Mouse (Mus musculus) hindbrain, embryonic 11.5 days (tissue): ENCODE results near the gene Zfp790. TPM values are rescaled to one million over a fixed set of nuclear protein-coding genes. Genes with fewer than 3 reads are reported as not detected.
"Not testable (repeated sequence)": the region's sequence is repeated elsewhere in the genome, so short reads cannot be mapped to it uniquely, and the experiment has no call there.

Source experiments
- ATAC-seq: fragments of 200-750 bp; cut with Nextera tagmentation; 2 replicates; pipeline ENCODE4 v1.8.0; 2017; ENCODE audit warnings: mild to moderate bottlenecking, moderate TSS enrichment, moderate library complexity; ENCODE audit not compliant: low FRiP score
- DNase-seq: peaks from one replicate; pipeline ENCODE4 v3.0.0-alpha.2; 2015; ENCODE audit warnings: low spot score
- H3K27ac ChIP-seq: fragments of 300-500 bp; sonication (generic); 2 replicates; pipeline ENCODE4 v1.5.1; 2014; ENCODE audit warnings: mild to moderate bottlenecking, low read depth, low read length
- H3K27me3 ChIP-seq: fragments of 300-500 bp; sonication (generic); 2 replicates; pipeline ENCODE4 v1.6.1; 2014; ENCODE audit warnings: mild to moderate bottlenecking, low read length, moderate library complexity, mixed read lengths; ENCODE audit not compliant: control insufficient read depth, insufficient read depth
- H3K36me3 ChIP-seq: fragments of 300-500 bp; sonication (generic); 2 replicates; pipeline ENCODE4 v1.6.1; 2014; ENCODE audit warnings: mild to moderate bottlenecking, low read length, moderate library complexity, mixed read lengths; ENCODE audit not compliant: control insufficient read depth, insufficient read depth
- H3K4me1 ChIP-seq: fragments of 300-500 bp; sonication (generic); replicated peaks from 2 replicates; pipeline ENCODE4 v1.6.1; 2014; ENCODE audit warnings: low read length, mixed read lengths; ENCODE audit not compliant: control insufficient read depth, insufficient read depth
- H3K4me2 ChIP-seq: fragments of 300-500 bp; sonication (generic); replicated peaks from 2 replicates; pipeline ENCODE4 v1.6.1; 2014; ENCODE audit warnings: mild to moderate bottlenecking, low read depth, low read length
- H3K4me3 ChIP-seq: fragments of 300-500 bp; sonication (generic); 2 replicates; pipeline ENCODE4 v1.5.1; 2014; ENCODE audit warnings: low read depth, low read length
- H3K9ac ChIP-seq: fragments of 300-500 bp; sonication (generic); 2 replicates; pipeline ENCODE4 v1.6.1; 2014; ENCODE audit warnings: low read depth, low read length
- H3K9me3 ChIP-seq: fragments of 300-500 bp; sonication (generic); 2 replicates; pipeline ENCODE4 v1.6.1; 2016; ENCODE audit warnings: low read length; ENCODE audit not compliant: control insufficient read depth
- WGBS: fragments of 180-500 bp; shearing (Covaris S2); extraction: QIAGEN DNeasy Blood & Tissue Kit; methylation state at CpG from one replicate; pipeline ENCODE4 v1.1.7; 2014; 5-methylcytosine and 5-hydroxymethylcytosine counted together
- microRNA counts: library from miRNA; unstranded; fragments of <30 nt; microRNA quantifications from one replicate; lab custom pipeline; 2015
- polyA plus RNA-seq: library from polyadenylated mRNA; unstranded; fragments of >200 nt; fragmentation: Nextera tagmentation; extraction: Ambion mirVana; gene quantifications from 2 replicates; pipeline ENCODE4 v1.2.1, GENCODE M21; 2014

The Zfp790 gene
- polyA plus RNA-seq, 1 experiment from 2014 or later, result 19.7 TPM

DNA sequence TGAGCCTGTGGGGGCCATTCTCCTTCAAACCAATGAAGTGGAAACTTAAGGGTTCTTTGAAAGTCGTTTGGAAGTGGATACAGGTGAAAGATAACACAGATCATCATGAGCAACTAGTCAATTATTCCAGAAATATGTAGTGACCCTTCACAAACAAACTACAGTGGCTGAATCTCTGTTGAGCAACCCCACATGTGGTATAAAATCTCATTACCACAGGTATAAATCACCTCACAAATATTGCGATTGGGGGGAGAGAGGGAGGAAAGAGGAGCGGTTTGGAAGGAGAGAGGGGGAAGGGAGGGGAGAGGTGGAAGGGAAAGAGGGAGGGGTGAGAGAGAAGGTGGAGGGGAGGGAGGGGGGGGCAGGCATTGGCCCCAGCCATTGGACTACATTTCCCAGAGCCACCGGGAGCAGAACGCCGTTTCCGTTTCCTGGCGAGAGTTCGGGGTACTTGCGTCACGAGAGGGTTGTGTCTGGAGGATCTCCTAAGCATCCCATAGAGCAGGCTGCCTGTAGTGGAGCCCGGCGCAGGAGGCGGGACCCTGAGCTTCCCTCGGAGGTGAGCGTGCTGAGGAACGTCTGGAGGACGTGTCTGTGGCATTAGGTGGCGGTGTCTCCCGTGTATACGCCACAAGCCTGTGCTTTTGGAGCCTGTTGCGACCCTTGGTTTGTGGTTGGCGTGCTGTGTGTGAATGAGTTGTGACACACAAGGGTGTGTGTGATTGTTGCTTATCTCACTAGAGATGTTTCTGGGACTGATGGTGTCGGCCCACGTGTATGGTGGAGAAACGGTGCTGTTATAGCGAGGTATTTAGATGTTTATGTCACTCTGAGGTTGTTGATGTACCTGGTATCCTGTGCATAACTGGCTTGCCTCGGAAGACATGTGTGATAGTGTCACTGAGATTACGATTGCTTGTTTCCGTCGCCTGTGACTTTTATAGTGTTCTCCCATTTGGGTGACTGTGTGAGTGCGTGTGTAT lies 43.9 kb downstream of the Zfp790 start, which contains the start of gene Zfp420:
TSS of gene Zfp420 (plus strand) at position 448 of the 986 bp plus-strand sequence.
- Histone ChIP-seq H3K9ac (peak within 1 kb of the TSS; percentile 60), H3K27me3 (no peaks in the 10 kb centered on the region), H3K4me1 (no peaks in the 10 kb centered on the region; the same call in 1 of the 2 replicates), H3K36me3 (no peaks in the 10 kb centered on the region), H3K27ac (0 out of 2 replicates have a peak within 1 kb of the TSS, but pooled peaks have one; percentile 37), H3K4me2 (peak within 1 kb of the TSS; percentile 54), H3K4me3 (peak within 1 kb of the TSS; percentile 50), H3K9me3 (no peaks in the 10 kb centered on the region)
- ATAC-seq (peak; percentile 97), DNase-seq (peak; percentile 86)
- WGBS, result 9% methylated on average over 31 of the region's 32 CpGs

- no peak overlapping the region for H3K4me2 ChIP-seq
- H3K27ac ChIP-seq, result no peak overlapping the region
- H3K36me3 ChIP-seq, result no peaks in the 10 kb centered on the region
- no peak for ATAC-seq
- no peak overlapping the region for H3K4me3 ChIP-seq
- DNase-seq, result peak; percentile 1
- H3K4me1 ChIP-seq, result no peaks in the 10 kb centered on the region; the same call in 1 of the 2 replicates
- H3K27me3 ChIP-seq, result no peaks in the 10 kb centered on the region
- no peak overlapping the region for H3K9ac ChIP-seq
- H3K9me3 ChIP-seq, result no peaks in the 10 kb centered on the region
- WGBS, result 89% methylated on average over 7 of the region's 7 CpGs
These were observed 45.7 kb downstream of the Zfp790 start for GRCm38 (mm10) chr7:29861660-29862059.

DNA sequence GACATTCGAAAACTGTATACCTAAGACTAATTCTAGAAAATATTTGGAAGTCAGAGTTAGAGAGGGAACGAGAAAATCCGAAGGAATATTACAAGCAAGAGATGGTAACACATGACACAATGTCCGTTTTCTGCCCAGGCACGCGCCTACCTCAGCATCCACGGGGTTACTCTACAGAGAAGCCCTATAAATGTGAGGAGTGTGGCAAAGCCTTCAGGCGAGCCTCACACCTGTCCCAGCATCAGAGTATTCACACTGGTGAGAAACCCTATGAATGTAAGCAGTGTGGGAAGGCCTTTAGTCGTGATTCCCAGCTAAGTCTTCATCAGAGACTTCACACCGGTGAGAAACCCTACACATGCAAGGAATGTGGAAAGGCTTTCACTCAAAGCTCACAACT lies 58.3 kb downstream of the Zfp790 start:
- no peak for ATAC-seq
- Histone ChIP-seq H3K4me3 (no peak overlapping the region), H3K27me3 (no peaks in the 10 kb centered on the region), H3K4me2 (no peak overlapping the region), H3K9me3 (peaks cover 15% of the 10 kb centered on the region; the same call in 1 of the 2 replicates), H3K36me3 (peaks cover 21% of the 10 kb centered on the region), H3K27ac (no peak overlapping the region), H3K9ac (no peak overlapping the region), H3K4me1 (no peaks in the 10 kb centered on the region)
- WGBS, result 94% methylated on average over 10 of the region's 10 CpGs
- no peak for DNase-seq

DNA sequence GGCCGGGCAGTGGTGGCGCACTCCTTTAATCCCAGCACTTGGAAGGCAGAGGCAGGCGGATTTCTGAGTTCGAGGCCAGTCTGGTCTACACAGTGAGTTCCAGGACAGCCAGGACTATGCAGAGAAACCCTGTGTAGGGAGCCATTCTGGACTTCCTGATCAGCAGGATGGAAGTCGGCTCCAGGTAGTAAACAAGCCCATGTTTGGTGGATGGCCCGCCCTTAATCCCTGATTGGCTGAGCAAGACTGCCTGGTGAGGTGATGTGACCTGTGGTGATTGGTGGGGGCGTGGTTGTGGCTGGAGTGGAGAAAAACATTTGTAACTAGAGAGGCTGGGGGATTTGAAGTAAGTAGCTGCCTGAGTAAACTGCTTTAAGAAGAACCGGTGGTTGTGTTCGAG lies 61.6 kb downstream of the Zfp790 start:
- H3K4me2 ChIP-seq, H3K27ac ChIP-seq, H3K9ac ChIP-seq, ATAC-seq, H3K4me3 ChIP-seq, H3K4me1 ChIP-seq, DNase-seq, H3K27me3 ChIP-seq: not testable (repeated sequence)
- WGBS, result 90% methylated on average over 9 of the region's 9 CpGs
- H3K9me3 ChIP-seq, result peaks cover 12% of the 10 kb centered on the region; the same call in 1 of the 2 replicates
- peaks cover 21% of the 10 kb centered on the region for H3K36me3 ChIP-seq

- H3K36me3 ChIP-seq, result peaks cover 12% of the 10 kb centered on the region
- no peak overlapping the region for H3K9ac ChIP-seq
- H3K9me3 ChIP-seq, result peaks cover 7% of the 10 kb centered on the region; the same call in 1 of the 2 replicates
- DNase-seq, result no peak
- H3K27ac ChIP-seq, result no peak overlapping the region
- H3K4me1 ChIP-seq, result no peaks in the 10 kb centered on the region
- WGBS, result 83% methylated on average over 7 of the region's 7 CpGs
- H3K4me2 ChIP-seq, result no peak overlapping the region
- H3K4me3 ChIP-seq, result no peak overlapping the region
- no peak for ATAC-seq
- H3K27me3 ChIP-seq, result no peaks in the 10 kb centered on the region
These were observed 64.1 kb downstream of the Zfp790 start for GRCm38 (mm10) chr7:29880056-29880455.

MicroRNA genes within 50 kb of the gene (microRNA counts, 519-probe panel; counts per million panel counts)
- not detected for microRNA mmu-miR-1964 (lab: Ali Mortazavi, UCI)

Other genes starting within 250 kb of the Zfp790 start
- not detected in 2 replicates for gene Catsperg2, start 89.1 kb upstream of the Zfp790 start, polyA plus RNA-seq
- gene Zfp84, start 47.6 kb upstream of the Zfp790 start, polyA plus RNA-seq, result 17.9 and 19.1 TPM in 2 replicates
- 8.2 and 8.5 TPM in 2 replicates for gene Zfp30, start 32.1 kb upstream of the Zfp790 start, polyA plus RNA-seq
- gene Zfp940, start 37.6 kb downstream of the Zfp790 start, polyA plus RNA-seq, result 10.7 and 12.4 TPM in 2 replicates
- 11.7 and 13.5 TPM in 2 replicates for gene Zfp420, start 43.9 kb downstream of the Zfp790 start, polyA plus RNA-seq
- 12.8 and 14.4 TPM in 2 replicates for gene Zfp27, start 90.5 kb downstream of the Zfp790 start, polyA plus RNA-seq
- 8.2 and 8.8 TPM in 2 replicates for gene Zfp383, start 92.1 kb downstream of the Zfp790 start, polyA plus RNA-seq
- 12.5 and 13.7 TPM in 2 replicates for gene Zfp74, start 138.0 kb downstream of the Zfp790 start, polyA plus RNA-seq
- gene Zfp568, start 167.8 kb downstream of the Zfp790 start, polyA plus RNA-seq, result 15.0 and 18.0 TPM in 2 replicates
- gene Zfp14, start 235.3 kb downstream of the Zfp790 start, polyA plus RNA-seq, result 5.6 and 7.6 TPM in 2 replicates